Mouse (Mus musculus): Measurements from ENCODE around the gene Gna15. TPM values are rescaled to one million over a fixed set of nuclear protein-coding genes. Genes with fewer than 3 reads are reported as not detected.

Gna15 gene
- total RNA-seq, 2 experiments from 2014 or later, result 2.6 TPM; not detected in 1

- ATAC-seq (replicated peaks; ENCODE audit: low FRiP score, poor library complexity, severe bottlenecking), result no peak
Observed at GRCm38 (mm10) chr10:81498316-81499249, 25.4 kb downstream of the Gna15 start.

- ATAC-seq (replicated peaks; ENCODE audit: low FRiP score, poor library complexity, severe bottlenecking), result no peak
Observed at GRCm38 (mm10) chr10:81497401-81498270, 26.4 kb downstream of the Gna15 start.

- ATAC-seq (replicated peaks; ENCODE audit: low FRiP score, poor library complexity, severe bottlenecking), result no peak
Observed at GRCm38 (mm10) chr10:81496969-81497368, 27.1 kb downstream of the Gna15 start.

GRCm38 (mm10) chr10:81496264-81496901 is 27.6 kb downstream of the Gna15 start, which contains the start of gene Ncln:
Ncln (minus strand) TSS chr10:81496392.
- peak; percentile 90 for ATAC-seq (replicated peaks; ENCODE audit: low FRiP score, poor library complexity, severe bottlenecking)

- ATAC-seq (replicated peaks; ENCODE audit: low FRiP score, poor library complexity, severe bottlenecking), result peak; percentile 5
Observed at GRCm38 (mm10) chr10:81495616-81496263, 28.3 kb downstream of the Gna15 start.

GRCm38 (mm10) chr10:81495151-81495550 is 28.9 kb downstream of the Gna15 start:
- no peak for ATAC-seq (replicated peaks; ENCODE audit: low FRiP score, poor library complexity, severe bottlenecking)

- no peak for ATAC-seq (replicated peaks; ENCODE audit: low FRiP score, poor library complexity, severe bottlenecking)
Observed at GRCm38 (mm10) chr10:81494260-81495041, 29.6 kb downstream of the Gna15 start.

GRCm38 (mm10) chr10:81493601-81494220 is 30.3 kb downstream of the Gna15 start:
- no peak for ATAC-seq (replicated peaks; ENCODE audit: low FRiP score, poor library complexity, severe bottlenecking)

- ATAC-seq (replicated peaks; ENCODE audit: low FRiP score, poor library complexity, severe bottlenecking), result no peak
Observed at GRCm38 (mm10) chr10:81492606-81493240, 31.3 kb downstream of the Gna15 start.

- no peak for ATAC-seq (replicated peaks; ENCODE audit: low FRiP score, poor library complexity, severe bottlenecking)
Observed at GRCm38 (mm10) chr10:81491018-81491417, 33.0 kb downstream of the Gna15 start.

GRCm38 (mm10) chr10:81489941-81490340 is 34.1 kb downstream of the Gna15 start:
- no peak for ATAC-seq (replicated peaks; ENCODE audit: low FRiP score, poor library complexity, severe bottlenecking)

GRCm38 (mm10) chr10:81488081-81488480 is 35.9 kb downstream of the Gna15 start:
- ATAC-seq (replicated peaks; ENCODE audit: low FRiP score, poor library complexity, severe bottlenecking), result no peak

GRCm38 (mm10) chr10:81486496-81486895 is 37.5 kb downstream of the Gna15 start:
- no peak for ATAC-seq (replicated peaks; ENCODE audit: low FRiP score, poor library complexity, severe bottlenecking)

GRCm38 (mm10) chr10:81485479-81486018 is 38.5 kb downstream of the Gna15 start:
- ATAC-seq (replicated peaks; ENCODE audit: low FRiP score, poor library complexity, severe bottlenecking), result no peak

GRCm38 (mm10) chr10:81485060-81485449 is 39.0 kb downstream of the Gna15 start:
- no peak for ATAC-seq (replicated peaks; ENCODE audit: low FRiP score, poor library complexity, severe bottlenecking)

GRCm38 (mm10) chr10:81484441-81485059 is 39.5 kb downstream of the Gna15 start:
- no peak for ATAC-seq (replicated peaks; ENCODE audit: low FRiP score, poor library complexity, severe bottlenecking)

- no peak for ATAC-seq (replicated peaks; ENCODE audit: low FRiP score, poor library complexity, severe bottlenecking)
Observed at GRCm38 (mm10) chr10:81483983-81484382, 40.0 kb downstream of the Gna15 start.
